Mouse (Mus musculus) C2C12 (cell line): ENCODE results near the gene Aco1. TPM values are rescaled to one million over a fixed set of nuclear protein-coding genes. Genes with fewer than 3 reads are reported as not detected.

ENCODE experiments used
- H3K27me3 ChIP-seq: one replicate; pipeline ENCODE4 v1.6.1; 2011; ENCODE audit not compliant: control insufficient read depth, insufficient read depth, insufficient read length
- H3K36me3 ChIP-seq: one replicate; pipeline ENCODE4 v1.6.1; 2011; ENCODE audit not compliant: control insufficient read depth, insufficient read depth
- H3K4me3 ChIP-seq: one replicate; pipeline ENCODE4 v1.5.1; 2011; ENCODE audit warnings: mild to moderate bottlenecking, control low read depth; ENCODE audit not compliant: poor library complexity, insufficient read depth, severe bottlenecking
- H3K79me2 ChIP-seq: one replicate; pipeline ENCODE4 v1.6.1; 2011; ENCODE audit not compliant: control insufficient read depth, insufficient read depth
- H3K79me3 ChIP-seq: one replicate; pipeline ENCODE4 v1.6.1; 2011; ENCODE audit warnings: low read depth, control low read depth
- H3ac ChIP-seq: one replicate; pipeline ENCODE3; 2011; ENCODE audit warnings: low read depth; ENCODE audit not compliant: control insufficient read depth, insufficient read length
- CEBPB ChIP-seq: IDR thresholded peaks from one replicate; pipeline ENCODE4 v1.6.1; 2011; ENCODE audit warnings: low read depth, mild to moderate bottlenecking, control low read depth, moderate library complexity
- CTCF ChIP-seq: IDR thresholded peaks from one replicate; pipeline ENCODE4 v1.5.1; 2011; ENCODE audit not compliant: control insufficient read depth, insufficient read depth, insufficient read length
- FOSL1 ChIP-seq: IDR thresholded peaks from one replicate; pipeline ENCODE4 v1.8.0; 2011; ENCODE audit warnings: mild to moderate bottlenecking, low read length; ENCODE audit not compliant: poor library complexity, insufficient read depth, severe bottlenecking
- MAX ChIP-seq: IDR thresholded peaks from one replicate; pipeline ENCODE4 v1.6.1; 2011; ENCODE audit warnings: mild to moderate bottlenecking, control low read depth
- MYOD1 ChIP-seq: IDR thresholded peaks from one replicate; pipeline ENCODE4 v1.6.1; 2011; ENCODE audit warnings: low read depth; ENCODE audit not compliant: control insufficient read depth, insufficient read length
- MYOG ChIP-seq: IDR thresholded peaks from one replicate; pipeline ENCODE4 v1.6.1; 2011; ENCODE audit not compliant: control insufficient read depth, insufficient read length; ENCODE audit errors: extremely low read depth
- USF1 ChIP-seq: IDR thresholded peaks from one replicate; pipeline ENCODE4 v1.6.1; 2011; ENCODE audit warnings: low read depth, mild to moderate bottlenecking, control low read depth, moderate library complexity
- polyA plus RNA-seq: library from polyadenylated mRNA; unstranded; fragments of >200 nt; fragmentation: generic; extraction: Trizol; gene quantifications from one replicate; pipeline ENCODE4 v1.2.1, GENCODE M21; 2012; ENCODE audit warnings: missing spikeins

Aco1 gene
- polyA plus RNA-seq, 1 experiment = 32.6 TPM

- Histone ChIP-seq H3ac (no peak overlapping the region), H3K79me2 (no peaks in the 10 kb centered on the region), H3K27me3 (no peaks in the 10 kb centered on the region), H3K79me3 (no peaks in the 10 kb centered on the region), H3K4me3 (no peak overlapping the region), H3K36me3 (peaks cover 52% of the 10 kb centered on the region)
- TF ChIP-seq CEBPB (no peak), FOSL1 (no peak), MYOG (no peak), USF1 (no peak), CTCF (no peak), MAX (no peak), MYOD1 (no peak)
Observed at GRCm38 (mm10) chr4:40180046-40180445, 37.2 kb downstream of the Aco1 start.

- H3K79me2 ChIP-seq = no peaks in the 10 kb centered on the region
- TF ChIP-seq CEBPB (no peak), USF1 (no peak)
- H3K4me3 ChIP-seq = no peak overlapping the region
- no peak overlapping the region for H3ac ChIP-seq
- H3K79me3 ChIP-seq = no peaks in the 10 kb centered on the region
- H3K36me3 ChIP-seq = peaks cover 62% of the 10 kb centered on the region
- no peaks in the 10 kb centered on the region for H3K27me3 ChIP-seq
Observed at GRCm38 (mm10) chr4:40181681-40182080, 38.8 kb downstream of the Aco1 start.

- no peak overlapping the region for H3ac ChIP-seq
- peaks cover 67% of the 10 kb centered on the region for H3K36me3 ChIP-seq
- no peak overlapping the region for H3K4me3 ChIP-seq
- H3K79me3 ChIP-seq = no peaks in the 10 kb centered on the region
- H3K27me3 ChIP-seq = no peaks in the 10 kb centered on the region
- H3K79me2 ChIP-seq = no peaks in the 10 kb centered on the region
- peak; percentile 34 for TF ChIP-seq CTCF
- no peak for TF ChIP-seq MAX
Observed at GRCm38 (mm10) chr4:40182651-40183320, 39.9 kb downstream of the Aco1 start.

GRCm38 (mm10) chr4:40183781-40184180 lies 40.9 kb downstream of the Aco1 start:
- Histone ChIP-seq H3K79me2 (no peaks in the 10 kb centered on the region), H3K79me3 (no peaks in the 10 kb centered on the region), H3K36me3 (peaks cover 72% of the 10 kb centered on the region), H3K27me3 (no peaks in the 10 kb centered on the region), H3ac (no peak overlapping the region), H3K4me3 (no peak overlapping the region)
- TF ChIP-seq MYOG (no peak), FOSL1 (no peak), USF1 (no peak)

GRCm38 (mm10) chr4:40184470-40184869 lies 41.6 kb downstream of the Aco1 start:
- H3K79me3 ChIP-seq = no peaks in the 10 kb centered on the region
- H3K36me3 ChIP-seq = peaks cover 76% of the 10 kb centered on the region
- no peaks in the 10 kb centered on the region for H3K79me2 ChIP-seq
- H3ac ChIP-seq = no peak overlapping the region
- no peaks in the 10 kb centered on the region for H3K27me3 ChIP-seq
- TF ChIP-seq MAX (no peak), USF1 (no peak), CTCF (no peak), CEBPB (no peak), MYOG (no peak), MYOD1 (no peak), FOSL1 (no peak)
- H3K4me3 ChIP-seq = no peak overlapping the region

- peaks cover 63% of the 10 kb centered on the region for H3K36me3 ChIP-seq
- no peak for TF ChIP-seq MAX
- TF ChIP-seq MYOD1 = no peak
- no peak for TF ChIP-seq USF1
- no peak for TF ChIP-seq FOSL1
- TF ChIP-seq MYOG = no peak
- no peak for TF ChIP-seq CTCF
- no peak for TF ChIP-seq CEBPB
- H3ac ChIP-seq = no peak overlapping the region
- no peak overlapping the region for H3K4me3 ChIP-seq
- H3K79me3 ChIP-seq = no peaks in the 10 kb centered on the region
- no peaks in the 10 kb centered on the region for H3K27me3 ChIP-seq
- no peaks in the 10 kb centered on the region for H3K79me2 ChIP-seq
Observed at GRCm38 (mm10) chr4:40187956-40188355, 45.1 kb downstream of the Aco1 start.
